Mouse (Mus musculus) CD4-positive helper T cell, adult 2 months (primary cell): Measurements from ENCODE around the gene Bloc1s3.
"Not testable (repeated sequence)": the region's sequence is repeated elsewhere in the genome, so short reads cannot be mapped to it uniquely, and the experiment has no call there.

Source experiments
- DNase-seq: peaks from one replicate; pipeline ENCODE4 v3.0.0-alpha.2; 2012; ENCODE audit warnings: low read depth, missing footprints, low spot score

The Bloc1s3 gene

DNA sequence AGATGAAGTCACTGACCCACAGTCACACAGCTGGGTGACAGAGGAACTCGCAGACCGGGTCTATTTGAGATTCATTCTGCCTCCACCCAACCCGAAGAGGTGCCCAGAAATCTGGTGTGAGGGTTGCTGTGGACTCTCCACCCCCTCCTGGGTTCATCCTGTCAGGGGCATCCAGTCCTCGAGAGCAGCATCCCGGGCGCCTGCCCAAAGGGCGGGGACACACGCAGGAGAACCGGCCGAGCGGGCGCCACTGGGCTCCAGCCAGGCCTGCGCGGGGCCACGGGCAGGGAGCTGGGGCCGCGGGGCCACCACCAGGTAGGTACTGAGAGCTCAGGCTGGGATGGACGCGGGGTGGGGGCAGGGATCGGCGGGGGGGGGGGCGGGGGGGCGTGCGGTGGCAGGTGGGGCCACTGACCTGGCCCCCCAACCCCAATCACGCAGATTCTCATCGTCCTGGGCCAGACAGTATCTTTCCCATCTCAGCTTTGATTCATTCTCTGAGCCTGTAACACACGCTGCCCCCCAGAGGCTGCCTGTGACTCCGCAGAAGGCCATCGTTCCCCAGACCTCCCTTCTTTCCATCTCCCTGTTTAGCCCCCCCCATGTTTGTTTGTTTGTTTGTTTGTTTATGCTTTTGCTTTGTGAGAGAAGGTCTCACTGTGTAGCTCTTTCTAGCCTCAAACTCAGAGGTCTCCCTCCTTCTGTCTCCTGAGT lies 9.6 kb upstream of the Bloc1s3 start, which contains the start of gene Nkpd1:
Gene Nkpd1 (plus strand): TSS at position 187 of the 714 bp plus-strand sequence.
- DNase-seq, result no peak

DNA sequence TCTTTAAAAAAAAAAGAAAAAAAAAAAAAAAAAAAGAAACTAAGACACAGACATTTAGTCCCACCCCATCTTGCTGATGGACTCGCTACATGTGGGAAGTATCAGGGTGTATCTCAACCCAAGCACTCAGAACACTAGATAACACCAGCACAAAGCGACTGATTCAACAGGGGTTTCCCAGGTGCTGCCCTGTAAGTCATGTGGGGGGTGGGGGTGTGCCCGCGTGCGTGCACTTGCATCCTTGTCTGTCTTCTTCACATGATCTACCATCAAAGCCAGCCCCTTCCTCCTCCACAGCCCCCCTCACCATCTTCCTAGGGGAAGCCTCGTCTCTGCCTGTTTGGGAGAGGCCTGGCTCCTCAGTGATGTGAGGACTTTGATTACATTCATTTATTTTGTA lies 4.2 kb upstream of the Bloc1s3 start:
- no peak for DNase-seq

DNA sequence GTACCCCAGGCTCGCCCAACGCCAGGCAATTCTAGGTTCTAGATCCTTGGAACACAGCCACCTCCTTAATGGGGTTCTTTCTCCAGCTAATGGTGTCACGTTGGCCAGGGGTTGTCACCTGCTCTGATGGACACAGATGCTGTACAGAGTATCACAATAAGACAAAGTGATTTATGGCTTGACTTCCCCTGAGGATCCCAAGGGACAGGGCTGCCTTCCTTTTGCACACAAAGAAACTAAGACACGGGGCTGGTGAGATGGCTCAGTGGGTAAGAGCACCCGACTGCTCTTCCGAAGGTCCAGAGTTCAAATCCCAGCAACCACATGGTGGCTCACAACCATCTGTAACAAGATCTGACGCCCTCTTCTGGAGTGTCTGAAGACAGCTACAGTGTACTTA lies 3.8 kb upstream of the Bloc1s3 start:
- DNase-seq, result not testable (repeated sequence)

DNA sequence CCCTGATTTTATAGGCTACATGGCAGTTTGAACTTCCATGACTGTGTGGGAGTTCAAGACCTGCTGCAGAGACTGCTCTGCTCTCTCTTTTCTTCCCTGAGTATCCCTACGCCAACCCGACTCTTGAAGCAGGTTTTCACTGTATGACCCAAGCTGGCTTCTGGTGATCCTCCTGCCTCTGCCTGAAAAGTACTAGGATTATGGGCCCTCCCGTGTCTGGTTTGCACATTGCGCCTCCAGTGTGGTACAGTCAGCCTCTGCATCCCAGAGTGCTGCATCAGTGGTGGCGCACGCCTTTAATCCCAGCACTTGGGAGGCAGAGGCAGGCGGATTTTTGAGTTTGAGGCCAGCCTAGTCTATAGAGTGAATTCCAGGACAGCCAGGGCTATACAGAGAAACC lies 1.6 kb upstream of the Bloc1s3 start:
- no peak for DNase-seq

DNA sequence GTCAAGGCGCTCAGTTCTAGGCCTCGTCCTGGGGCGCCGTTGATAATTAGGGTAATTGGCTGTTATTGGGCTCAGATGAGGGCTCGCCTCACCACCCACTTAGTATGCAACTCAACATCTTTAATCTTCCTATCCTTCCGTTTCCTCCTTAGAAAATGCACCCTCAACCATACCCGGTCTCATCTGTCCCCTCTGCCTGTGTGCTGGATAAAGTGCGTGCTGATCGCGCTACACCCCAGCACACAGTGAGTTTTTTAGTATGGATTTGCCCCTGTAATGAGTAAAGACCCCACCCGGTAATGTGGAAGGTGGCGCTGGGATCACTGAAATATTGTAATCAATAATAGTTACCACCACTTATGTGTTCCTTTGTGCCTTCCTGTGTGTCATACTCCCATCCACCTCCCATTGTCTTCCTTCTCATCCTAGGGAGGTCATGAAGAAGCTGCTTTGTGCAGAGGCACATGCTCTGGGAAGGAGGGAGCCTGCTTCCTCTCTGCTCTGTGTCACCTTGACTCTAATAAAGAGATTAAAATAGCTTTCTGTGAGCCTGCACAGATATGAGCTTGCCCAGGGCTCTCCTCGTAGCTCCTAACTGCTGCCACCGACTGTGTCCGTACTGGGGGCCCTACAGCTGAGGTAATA lies 879 bp upstream of the Bloc1s3 start:
- DNase-seq, result no peak

DNA sequence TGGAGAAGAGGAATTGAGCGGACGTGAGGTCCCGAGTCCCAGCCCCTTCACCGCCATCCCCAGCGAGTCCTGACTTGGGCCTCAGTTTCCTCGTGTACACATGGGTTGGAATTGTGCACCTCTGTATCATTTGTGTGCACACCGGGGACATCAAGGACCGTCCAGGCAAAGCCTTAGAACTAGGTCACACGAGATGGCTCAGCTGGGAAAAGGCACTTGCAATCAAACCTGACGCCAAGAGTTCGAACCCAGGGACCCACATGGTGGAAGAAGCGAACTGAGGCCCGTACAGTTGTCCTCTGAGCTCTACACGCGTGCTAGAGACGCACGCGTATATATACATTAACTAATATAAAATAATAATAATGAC lies 570 bp downstream of the Bloc1s3 start:
- DNase-seq, result peak; percentile 33

DNA sequence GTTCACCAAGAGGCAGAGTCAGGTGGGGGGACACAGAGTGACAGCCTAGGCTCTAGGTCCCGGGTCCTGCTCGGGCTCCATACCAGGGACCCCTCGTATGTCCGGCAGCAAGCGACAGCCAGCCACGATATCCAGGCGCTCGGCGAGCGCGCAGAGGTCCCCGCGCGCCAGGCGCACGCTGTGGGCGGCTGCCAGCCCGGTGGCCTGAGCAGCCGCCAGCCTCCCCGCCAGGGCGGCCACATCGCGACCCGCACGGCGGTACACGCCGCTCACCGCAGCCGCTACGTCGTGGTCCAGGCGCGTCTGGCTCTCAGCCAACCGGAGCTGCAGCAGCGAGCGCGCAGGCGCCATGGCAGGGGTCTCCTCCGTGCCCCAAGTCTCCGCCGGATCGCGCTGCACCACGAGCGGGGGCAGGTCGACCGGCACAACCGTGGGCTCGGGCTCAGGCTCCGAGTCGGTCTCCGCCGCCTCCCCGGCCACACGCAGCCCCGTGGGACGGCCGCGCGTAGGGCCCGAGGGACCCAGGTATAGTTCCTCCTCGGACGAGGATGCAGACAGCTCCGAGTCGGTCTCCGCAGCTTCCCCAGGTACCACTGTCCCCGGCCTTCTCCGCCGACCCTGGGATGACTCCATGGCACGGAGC lies 1.1 kb downstream of the Bloc1s3 start:
- peak; percentile 60 for DNase-seq

DNA sequence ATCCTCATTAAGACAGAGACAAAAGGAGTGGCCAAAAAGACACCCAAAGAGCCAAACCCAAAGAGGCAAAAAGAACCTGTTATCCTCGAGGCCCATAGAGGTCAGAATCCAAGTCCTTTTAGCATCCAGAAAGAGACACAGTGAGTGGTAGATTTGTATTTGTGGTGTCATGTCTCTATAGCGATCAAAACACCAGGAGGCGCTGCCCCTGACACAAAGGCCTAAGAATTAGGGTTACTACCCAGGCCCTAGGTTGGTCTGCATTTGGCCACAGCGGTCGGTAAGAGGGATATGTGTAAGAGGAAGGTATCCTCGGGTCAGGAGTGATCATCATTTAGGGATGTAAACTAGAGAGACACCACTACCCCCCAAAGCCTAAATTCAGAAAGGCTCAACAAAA lies 1.8 kb downstream of the Bloc1s3 start:
- DNase-seq, result peak; percentile 40

DNA sequence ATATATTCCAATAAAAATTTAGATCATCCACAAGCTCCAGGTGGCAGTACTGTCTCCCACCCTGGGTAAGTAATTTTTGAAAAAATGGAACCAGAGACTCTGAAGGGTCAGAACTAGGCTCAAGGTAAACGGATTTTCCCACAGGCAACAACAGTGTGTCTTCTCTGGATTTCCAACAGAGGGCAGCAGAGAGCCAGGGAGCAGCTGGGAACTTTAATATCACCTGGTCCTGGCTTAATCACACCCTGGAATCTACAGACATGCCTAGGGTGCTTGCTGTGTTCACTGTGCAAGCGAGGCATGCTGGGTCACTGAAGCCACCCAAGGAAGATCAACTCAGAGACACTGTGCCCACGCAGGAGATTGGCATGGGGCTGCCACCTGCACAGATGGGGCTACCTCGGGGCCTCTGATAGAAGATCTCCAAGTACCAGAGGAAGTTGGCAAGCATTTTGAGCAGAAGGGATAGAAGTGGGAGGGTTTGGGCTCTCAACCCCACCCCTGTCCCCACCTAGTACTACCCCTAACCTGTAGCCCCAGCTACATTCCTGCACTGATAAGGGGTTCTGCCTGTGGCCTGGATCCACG lies 4.6 kb downstream of the Bloc1s3 start:
- DNase-seq, result peak; percentile 57

DNA sequence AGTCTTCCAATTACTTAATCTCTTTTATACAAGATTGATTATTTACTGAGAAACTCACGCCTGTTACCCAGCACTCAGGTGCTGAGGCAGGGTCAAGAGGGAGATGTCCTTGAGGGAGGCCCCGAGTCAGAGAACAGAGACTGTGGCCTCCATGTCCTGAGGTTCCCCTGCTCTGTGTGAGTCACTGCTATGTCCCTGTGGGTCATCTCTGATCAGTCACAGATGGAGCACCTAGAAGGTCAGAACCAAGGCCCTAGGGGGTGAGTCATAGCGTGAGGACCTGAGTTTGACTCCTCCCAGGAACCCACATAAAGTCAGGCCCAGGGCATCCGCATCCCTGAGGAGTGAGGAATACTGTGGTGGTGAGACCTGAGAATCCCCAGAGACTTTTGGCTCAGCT lies 6.5 kb downstream of the Bloc1s3 start:
- DNase-seq, result no peak

DNA sequence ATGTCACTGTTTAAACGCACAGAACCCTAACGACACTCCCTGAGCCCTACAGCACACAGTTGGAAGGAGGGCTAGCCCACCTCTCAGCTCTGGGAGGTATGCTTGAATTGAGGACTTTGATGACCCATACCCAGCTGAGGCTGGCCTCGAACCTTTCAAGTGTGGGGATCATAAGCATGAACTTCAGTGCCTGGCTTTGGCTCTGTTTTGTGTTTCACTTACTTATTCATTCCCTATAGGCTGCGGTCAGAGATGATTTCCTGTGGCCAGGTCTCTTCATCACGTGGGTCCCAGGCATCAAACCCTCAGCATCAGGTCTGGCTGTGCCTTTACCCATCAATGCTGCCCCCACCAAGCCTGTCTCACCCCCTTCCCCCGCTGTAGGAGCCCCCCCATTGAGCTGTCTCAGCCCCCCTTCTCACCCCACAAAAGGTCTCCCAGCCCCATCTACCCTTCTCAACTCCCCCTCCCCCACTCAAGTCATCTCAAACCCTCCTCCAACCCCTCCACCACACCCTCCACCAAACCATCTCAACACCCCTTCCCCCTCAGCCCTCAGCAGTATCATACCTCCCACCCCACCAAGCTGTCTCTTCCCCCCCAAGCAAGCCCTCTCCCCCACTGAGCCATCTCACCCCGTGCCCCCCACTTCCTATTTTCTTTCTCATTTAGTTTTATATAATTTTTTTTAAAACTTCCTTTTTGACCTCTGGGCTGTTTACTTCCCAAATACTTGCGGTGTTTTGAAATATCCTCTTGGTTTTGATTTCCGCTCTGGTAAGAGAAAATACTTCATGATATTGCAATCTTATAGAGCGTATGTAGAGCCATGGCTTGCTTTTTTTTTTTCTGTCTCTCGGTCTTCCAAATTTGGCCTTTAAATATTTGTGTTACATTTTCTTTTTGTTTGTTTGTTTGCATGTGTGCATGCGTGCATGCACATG lies 7.5 kb downstream of the Bloc1s3 start:
- no peak for DNase-seq

DNA sequence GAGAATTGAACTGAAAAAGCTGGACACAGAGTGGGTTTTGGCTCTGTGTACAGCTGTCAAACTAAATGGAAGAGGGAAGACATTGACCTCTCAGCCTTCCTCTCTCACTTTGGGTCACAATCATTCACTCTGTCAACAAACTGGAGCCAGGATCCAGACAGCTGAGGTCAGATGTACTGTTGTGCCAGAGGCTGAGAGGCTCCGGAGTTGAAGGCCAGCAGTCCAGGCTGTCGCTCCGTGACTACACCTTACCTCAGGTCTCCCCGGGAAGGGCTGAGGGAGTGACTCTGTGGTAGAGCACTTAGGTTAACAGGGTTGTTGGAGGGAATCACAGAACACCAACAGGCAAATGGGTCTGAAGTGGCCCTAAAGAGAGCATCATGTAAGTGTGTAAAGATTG lies 9.8 kb downstream of the Bloc1s3 start:
- no peak for DNase-seq

DNA sequence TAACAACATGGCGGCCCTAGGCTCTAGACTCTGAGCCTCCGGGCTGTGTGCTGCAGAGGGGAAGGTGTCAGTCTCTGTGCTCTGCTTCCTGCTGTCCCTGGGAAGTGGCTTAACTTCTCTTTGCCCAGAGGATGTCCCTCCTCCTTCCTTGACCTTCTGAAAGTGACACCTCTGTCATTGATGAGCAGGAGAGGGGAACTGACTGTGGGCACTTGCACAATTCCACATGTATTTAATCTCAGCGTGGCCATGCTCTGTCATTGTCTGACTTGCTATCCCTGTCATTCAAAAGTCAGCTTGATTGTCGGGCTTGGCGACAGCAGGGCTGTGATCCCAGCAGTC lies 12.0 kb downstream of the Bloc1s3 start:
- no peak for DNase-seq

DNA sequence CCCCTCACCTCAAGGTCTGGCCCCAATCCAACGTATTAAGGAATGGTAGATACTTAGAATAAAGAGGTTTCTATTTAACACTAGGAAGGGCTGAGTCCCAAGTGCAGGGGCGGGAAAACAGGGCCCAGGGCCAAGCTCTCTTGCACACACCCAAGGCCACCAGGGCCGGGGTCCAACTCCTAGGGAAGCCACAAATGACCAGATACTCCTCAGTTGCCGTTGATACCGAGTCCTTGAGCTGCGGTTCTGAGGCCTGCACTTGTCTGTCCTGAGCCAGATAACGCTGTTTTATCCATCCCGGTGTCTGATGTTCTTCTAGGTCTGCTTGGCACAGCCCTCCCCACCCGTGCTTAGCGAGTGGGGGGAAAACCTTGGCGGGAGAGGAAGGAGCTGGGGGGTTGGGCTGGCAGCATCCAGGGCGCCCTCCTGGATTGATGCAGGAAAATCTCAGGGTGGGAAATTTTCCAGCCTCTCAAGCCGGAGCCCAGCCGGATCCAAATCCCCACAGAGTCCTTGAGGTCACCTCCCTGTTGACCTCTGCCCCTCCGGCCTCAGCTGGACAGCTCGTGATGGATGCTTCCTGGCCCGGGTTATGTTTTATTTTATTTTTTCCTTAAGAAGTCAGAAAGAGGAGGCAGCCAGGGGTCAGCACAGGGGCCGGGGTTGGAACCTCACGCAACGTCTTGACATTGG lies 12.5 kb downstream of the Bloc1s3 start:
- DNase-seq, result no peak

DNA sequence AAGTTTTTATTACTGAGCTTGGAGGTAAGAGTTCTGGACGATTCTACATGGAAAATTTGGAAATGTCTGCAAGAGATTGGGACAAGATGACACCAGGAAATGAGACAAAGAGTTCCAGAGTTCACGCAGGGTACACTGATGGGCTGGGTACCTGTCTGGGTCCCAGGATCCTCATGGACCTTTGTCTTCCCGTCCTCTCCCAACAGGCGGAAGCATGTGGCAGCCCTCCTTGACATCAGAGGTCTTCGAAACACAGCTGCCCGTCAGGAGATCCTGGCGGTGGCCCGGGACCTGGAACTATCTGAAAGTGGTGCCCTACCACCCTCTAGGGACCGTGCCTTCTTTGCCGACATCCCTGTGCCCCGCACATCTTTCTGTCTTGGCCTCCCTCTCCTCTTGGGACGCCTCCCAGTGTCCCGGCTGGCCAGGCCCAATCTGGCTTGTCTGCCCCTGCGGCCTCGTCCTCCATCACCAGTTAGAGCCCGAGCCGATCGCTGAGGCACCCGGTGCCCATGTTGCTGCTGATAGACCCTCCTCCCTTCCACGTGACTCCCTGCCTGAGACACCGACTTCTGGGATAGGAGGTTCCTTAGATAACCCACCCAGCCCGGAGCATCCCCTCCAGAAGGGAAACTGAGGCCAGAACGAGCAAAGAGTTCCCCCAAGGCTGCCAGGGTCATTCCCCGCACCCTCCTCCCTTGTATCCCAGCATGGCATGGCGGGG lies 13.3 kb downstream of the Bloc1s3 start:
- DNase-seq, result no peak

DNA sequence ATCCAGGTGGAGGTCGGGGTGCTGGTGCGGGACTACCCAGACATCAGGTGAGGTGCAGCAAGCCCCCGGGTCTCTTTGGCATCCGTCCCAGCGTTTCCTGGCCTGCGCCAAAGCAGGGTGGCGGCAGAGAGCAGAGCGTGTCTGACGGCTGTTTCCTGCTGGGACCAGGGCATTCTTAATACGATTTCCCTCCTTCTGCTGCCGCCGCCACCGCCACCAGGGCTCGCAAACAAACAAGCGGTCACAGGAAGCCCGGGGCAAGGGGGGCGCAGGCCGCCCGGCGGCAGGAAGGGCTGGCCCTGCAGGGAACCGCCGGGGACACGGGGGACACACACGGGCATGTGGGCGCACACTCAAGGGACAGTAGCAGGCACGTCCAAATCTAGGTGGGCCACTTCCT lies 16.4 kb downstream of the Bloc1s3 start:
- no peak for DNase-seq

DNA sequence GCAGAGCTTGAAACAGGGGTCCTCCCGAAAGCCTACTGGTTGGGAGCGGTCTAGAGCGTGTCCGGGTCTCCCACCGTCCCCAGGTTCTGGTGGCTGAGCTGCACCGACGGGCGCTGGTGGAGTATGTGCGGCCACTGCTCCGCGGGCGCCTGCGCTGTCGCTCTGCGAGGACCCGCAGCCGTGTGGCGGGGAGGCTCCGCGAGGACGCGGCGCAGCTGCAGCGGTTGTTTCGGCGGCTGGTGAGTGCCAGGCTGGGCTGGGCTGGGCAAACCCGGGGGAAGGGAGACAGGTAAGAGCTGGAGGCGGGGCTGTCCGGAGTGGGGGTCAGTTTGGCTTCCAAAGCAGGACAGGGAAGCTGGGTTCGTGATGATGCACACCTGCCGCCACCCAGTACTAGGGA lies 18.6 kb downstream of the Bloc1s3 start:
- no peak for DNase-seq

DNA sequence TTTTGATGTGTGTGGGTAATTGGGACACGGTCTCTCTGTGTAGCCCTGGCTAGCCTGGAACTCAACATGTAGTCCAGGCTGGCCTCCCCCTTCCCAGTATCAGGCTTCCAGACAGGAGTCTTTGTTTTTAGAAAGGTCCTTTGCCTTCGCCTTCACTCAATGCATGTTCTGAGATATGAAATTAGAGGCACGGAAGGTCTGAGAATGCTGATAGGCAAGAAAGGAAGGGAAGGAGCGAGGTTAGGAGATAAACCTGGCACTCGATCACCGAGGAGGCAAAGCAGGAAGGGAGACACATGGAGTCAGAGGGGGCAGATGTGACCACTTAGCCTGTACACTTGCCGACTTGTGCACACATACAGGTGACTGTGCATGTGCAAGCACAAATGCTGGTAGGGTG lies 21.6 kb downstream of the Bloc1s3 start:
- DNase-seq, result no peak

DNA sequence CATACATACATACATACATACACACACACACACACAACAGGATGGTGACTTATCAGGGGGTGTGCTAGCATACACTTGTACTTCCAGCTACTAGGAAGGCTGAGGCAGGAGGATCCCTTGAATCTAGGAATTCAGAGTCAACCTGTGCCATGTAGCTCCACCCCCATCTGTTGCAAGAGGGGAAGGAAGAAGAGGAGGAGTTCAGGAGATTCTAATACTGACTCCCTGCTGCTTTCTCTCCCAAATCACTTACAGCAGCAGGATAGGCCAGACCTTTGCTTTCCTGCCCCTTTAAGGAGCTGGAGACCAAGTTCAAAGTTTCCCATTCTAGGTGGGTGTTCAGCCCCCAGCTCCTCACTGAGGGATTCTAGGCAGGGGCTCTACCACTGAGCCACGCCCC lies 22.7 kb downstream of the Bloc1s3 start:
- no peak for DNase-seq

DNA sequence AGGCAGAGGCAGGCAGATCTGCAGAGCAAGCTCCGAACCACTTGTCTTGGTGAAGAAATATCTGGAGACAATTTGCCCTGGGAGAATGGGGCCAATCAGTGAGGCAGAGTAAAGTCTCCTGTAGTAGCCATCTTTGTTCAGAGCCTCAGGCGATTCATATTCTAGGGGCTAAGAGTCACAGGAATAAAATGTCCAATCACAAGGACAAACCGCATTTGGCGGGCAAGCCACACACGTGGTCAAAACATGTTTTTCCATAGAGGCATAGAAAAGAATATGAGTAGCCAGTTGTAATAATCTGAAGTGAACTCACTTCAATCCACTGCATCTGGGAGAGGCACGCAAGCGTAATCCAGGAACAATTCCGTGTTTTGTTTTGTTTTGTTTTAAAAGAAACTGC lies 24.9 kb downstream of the Bloc1s3 start:
- no peak for DNase-seq
